Mouse (Mus musculus): ENCODE results near the gene Zfp422.

DNA sequence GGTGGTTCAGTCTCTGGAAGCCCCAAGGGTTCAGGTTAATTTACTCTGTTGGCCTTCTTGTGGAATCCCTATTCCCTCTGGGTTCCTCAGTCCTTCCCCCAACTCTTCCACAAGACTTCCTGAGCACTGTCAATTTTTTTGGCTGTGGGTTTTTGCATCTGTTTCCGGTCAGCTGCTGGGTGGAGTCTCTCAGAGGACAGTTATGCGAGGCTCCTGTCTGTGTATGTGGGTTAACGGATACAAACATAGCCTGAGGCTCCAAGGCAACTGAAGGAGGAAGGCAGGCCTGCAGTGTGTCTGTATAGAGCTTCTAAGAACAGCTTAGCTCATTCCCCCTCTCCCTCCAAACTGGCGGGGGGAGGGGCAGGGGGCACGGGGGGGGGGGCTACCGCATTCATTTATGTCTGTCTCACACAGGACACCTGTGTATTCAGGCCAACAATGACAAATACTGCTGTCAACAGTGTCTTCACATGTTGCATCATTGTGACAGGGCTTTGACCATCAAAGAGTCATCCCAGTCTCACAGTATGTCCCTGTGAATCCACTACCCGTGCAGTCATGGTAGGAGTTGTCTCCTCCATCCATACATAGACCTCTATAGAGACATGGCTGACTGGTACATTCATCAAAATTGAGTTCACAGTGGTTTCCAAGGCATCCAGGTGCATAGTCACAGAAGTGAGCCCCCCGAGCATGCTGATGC lies 7.3 kb downstream of the Zfp422 start:
- TF ChIP-seq ZNF384 (IDR thresholded peaks at IDR 0.05; ENCODE audit: low read depth, low read length) (no peak), POLR2A (IDR thresholded peaks at IDR 0.05; ENCODE audit: low read depth, low read length) (no peak), POLR2AphosphoS2 (IDR thresholded peaks at IDR 0.05; ENCODE audit: low read depth, low read length) (no peak), SIN3A (IDR thresholded peaks at IDR 0.05; ENCODE audit: low read length) (no peak), CHD2 (IDR thresholded peaks at IDR 0.05; ENCODE audit: low read length) (no peak), CTCF (conservative IDR thresholded peaks at IDR 0.05 in 1 of 2, IDR thresholded peaks at IDR 0.05 in 1 of 2; ENCODE audit: low read depth in 2 of 2, low read length in 2 of 2) (no peak), ZKSCAN1 (IDR thresholded peaks at IDR 0.05; ENCODE audit: borderline replicate concordance, low read depth, low read length) (no peak), USF2 (conservative IDR thresholded peaks at IDR 0.05; ENCODE audit: low read depth, low read length) (no peak), MXI1 (IDR thresholded peaks at IDR 0.05; ENCODE audit: low read depth, low read length) (no peak)

Data from CH12.LX (cell line).